11 mouse cellular contexts compared by ENCODE assay signal in genomic region chr8:89514270-89514669, GRCm38 (mm10).
A peak's percentile ranks its signal among the peaks of the same experiment; 100 is the strongest.
DNase-seq lines count a peak whose midpoint lies in the region.
"Had no signal": no experiment of that assay in that cellular context is flagged by ENCODE, and none has a peak within 500 bp of the region (broad histone marks: within the 10 kb centered on the region; RNA-seq: fewer than 3 reads in every experiment).

No protein-coding gene starts in this region.

- DNase-seq in left cerebral cortex, postnatal 14 days (ENCODE audit: low spot score in 2 of 2) = peak; percentile 47 to 66
- DNase-seq in left cerebral cortex, postnatal 4 days = no peak
- DNase-seq in layer of hippocampus, adult 11-12 months (ENCODE audit: low spot score) = peak; percentile 66
- DNase-seq in layer of hippocampus, postnatal 36 days = peak; percentile 22 to 32
- no peak for DNase-seq in thymus, postnatal 14 days
- DNase-seq in gastrocnemius, adult 18-20 months (ENCODE audit: low spot score) = no peak
- no peak for DNase-seq in kidney, adult 8-10 months
- DNase-seq: cerebellum, adult 8-10 months; lung, embryonic 14.5 days; midbrain, embryonic 14.5 days; thymus, postnatal 36 days had no signal

- intact Hi-C loops in left cerebral cortex, postnatal 14 days (cut with DNase I) = no loop called here
- intact Hi-C loops in left cerebral cortex, postnatal 4 days (cut with DNase I) = no loop called here

Comparison
In these comparisons a context has a peak if more than half of its experiments do, and no peak if none do; other contexts are left out.
1. DNase-seq: peak in left cerebral cortex, postnatal 14 days (2 of 2), layer of hippocampus, adult 11-12 months (single experiment) and layer of hippocampus, postnatal 36 days (2 of 2); none in left cerebral cortex, postnatal 4 days (single experiment), thymus, postnatal 14 days (single experiment), gastrocnemius, adult 18-20 months (single experiment) and kidney, adult 8-10 months (0 of 2).